Mouse (Mus musculus): ENCODE data around the gene C1ra.
"Not testable (repeated sequence)": the region's sequence is repeated elsewhere in the genome, so short reads cannot be mapped to it uniquely, and the experiment has no call there.

The C1ra gene

DNA sequence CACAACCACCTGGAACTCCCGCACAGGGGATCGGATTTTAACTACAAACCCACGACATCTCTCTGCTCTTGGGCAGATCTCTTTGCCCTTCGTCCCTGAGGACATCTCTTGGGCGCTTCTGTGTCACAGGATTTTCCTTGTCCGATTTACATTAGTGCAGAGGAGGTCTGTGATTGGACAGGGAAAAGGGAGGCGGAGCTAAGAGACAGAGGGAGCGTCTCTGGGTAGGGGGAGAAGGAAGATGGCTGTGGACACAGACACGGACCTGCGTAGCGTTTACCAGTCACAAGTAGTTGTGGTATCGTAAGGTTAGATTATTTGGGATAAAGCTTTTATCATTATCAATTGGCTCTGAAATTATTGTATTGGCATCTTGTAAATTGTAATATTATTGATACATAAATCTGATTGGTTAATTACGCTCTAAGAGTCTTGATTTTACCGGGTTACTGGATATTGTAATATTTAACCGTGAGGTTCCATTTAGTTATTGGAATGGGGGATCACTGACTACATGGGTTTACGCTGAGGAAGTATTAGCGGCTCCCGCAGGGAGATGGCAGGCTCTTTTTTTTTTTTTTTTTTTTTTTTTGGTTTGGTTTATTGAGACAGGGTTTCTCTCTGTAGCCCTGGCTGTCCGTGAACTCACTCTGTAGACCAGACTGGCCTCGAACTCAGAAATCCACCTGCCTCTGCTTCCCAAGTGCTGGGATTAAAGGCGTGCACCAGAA, 26.6 kb upstream of the C1ra start:
- DNase-seq (ENCODE audit: low read depth, low spot score), result peak; percentile 93

DNA sequence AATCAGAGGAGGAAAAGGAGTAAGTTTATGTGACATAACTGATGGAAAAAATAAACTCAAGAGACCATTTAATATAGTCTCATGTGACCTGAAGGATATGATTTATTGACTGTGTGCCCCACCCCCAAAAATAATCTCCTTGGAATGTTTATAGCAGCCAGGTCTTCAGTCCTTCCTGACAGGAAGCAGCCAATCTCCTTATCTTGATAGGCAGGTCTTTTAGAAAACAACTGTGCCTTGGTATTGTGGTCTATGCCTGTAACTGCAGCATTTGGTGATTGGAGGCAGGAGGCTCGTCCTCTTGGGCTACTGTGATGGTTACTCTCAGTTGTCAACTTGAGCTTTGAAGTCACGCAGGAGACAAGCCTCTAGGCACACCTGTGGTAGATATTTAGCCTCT, 24.7 kb upstream of the C1ra start:
- no peak for DNase-seq (ENCODE audit: low read depth, low spot score)

GRCm38 (mm10) chr6:124488952-124489351, 23.3 kb upstream of the C1ra start:
- no peak for DNase-seq (ENCODE audit: low read depth, low spot score)

DNA sequence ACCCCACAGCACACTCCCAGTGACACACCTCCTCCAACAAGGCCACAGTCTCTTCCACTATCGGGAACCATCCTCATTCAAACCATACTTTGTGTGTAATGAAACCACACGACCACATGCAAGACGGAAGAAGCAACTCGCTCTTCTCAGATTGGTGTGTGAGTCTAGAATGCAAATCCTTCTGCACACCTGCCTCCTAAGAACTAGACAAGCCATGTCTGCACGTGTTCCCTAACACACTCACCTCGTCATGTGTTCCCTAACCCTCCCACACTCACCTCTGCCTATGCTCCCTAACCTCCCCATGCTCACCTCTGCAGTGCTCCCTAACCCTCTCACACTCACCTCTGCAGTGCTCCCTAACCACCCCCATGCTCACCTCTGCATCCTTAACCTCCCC, 20.8 kb upstream of the C1ra start:
- no peak for DNase-seq (ENCODE audit: low read depth, low spot score)

GRCm38 (mm10) chr6:124492842-124493561, 19.2 kb upstream of the C1ra start, which contains the start of gene C1rl:
Gene C1rl, plus strand, starts transcription at chr6:124493113.
- DNase-seq (ENCODE audit: low read depth, low spot score), result peak; percentile 95

DNA sequence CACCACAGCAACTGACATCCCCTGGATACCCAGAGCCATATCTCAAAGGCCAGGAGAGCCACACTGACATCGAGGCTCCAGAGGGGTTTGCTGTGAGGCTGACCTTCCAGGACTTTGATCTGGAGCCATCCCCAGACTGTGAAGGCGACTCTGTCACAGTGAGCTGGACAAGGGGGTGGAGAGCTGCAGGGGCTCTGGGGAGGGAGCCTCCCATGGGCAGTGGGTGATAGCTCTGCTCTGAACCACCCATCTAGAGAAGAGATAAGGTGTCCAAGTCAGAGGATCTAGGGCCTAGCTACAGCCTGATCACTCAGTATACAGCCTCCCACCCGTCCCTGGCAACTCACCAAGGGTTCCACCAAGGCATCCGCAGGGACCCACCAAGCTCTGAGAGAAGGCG, 18.3 kb upstream of the C1ra start:
- DNase-seq (ENCODE audit: low read depth, low spot score), result no peak

DNA sequence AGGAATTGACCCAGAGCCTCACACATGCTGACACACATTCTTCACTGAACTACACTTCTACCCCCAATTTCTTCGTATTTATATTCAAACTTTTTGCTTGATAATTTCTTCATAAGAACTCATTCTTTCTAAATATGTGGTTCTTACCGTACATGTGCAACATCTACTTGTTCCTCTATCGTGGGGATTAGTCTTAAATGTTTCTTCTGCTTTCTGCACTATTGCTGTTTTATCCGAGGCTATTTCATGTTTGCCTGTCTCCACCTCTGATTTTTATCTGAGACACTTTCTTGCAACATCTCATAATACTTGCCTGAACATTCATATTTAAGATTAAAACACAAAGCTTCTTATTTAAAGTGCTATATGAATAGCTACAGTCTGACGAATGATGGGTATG, 16.2 kb upstream of the C1ra start:
- no peak for DNase-seq (ENCODE audit: low read depth, low spot score)

DNA sequence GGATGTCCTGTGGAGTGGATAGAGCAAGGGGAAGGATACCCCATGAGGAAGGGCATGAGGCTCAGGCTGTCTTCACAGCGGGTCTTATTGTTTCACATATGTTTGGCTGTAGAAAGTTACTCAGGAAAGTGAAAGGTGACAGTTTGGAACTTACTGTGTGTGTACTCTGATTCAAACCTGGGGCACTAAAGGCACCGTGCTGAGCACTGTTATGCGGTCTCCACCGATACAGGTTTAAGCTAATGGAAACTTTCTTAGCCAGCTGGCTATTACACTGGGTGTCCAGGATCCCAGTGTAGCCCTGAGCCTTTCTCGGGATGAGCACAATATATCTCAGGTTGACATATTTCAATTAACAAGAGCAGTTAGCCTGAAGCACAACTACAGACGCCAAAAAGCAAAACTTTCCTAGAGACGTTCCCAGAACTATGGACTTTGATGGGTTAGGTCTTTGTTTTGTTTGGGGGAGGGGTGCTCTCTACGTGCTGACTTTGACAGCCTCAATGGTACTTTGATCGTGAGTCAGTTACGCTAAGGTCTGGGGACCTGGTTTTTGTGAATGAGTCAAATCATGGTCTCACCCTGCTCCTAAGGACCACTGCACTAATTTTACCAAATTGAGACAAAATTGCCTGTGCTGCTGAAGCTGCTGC, 12.2 kb upstream of the C1ra start:
- no peak for DNase-seq (ENCODE audit: low read depth, low spot score)

DNA sequence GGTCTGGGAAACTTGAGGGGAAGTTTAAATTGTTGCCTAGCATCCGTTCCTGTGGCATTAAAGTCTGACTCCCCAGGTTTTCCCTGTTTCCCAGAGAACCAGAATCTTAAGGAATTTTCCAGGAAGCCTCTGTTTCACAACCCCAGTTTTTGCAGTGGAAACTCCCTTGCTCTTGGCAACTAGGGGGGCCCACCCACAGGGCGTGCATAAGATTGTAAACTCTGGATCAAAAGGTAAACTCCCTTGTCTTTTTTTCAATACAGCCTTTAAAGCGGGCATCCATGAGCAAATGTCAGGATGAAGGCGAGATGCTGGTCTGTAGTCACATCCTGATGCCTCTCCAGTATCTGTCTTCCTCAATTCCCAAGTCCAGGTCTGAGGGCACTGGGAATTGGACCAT, 10.7 kb upstream of the C1ra start:
- DNase-seq (ENCODE audit: low read depth, low spot score), result no peak

- DNase-seq (ENCODE audit: low read depth, low spot score), result no peak
Measured at GRCm38 (mm10) chr6:124502021-124502420, 10.2 kb upstream of the C1ra start.

DNA sequence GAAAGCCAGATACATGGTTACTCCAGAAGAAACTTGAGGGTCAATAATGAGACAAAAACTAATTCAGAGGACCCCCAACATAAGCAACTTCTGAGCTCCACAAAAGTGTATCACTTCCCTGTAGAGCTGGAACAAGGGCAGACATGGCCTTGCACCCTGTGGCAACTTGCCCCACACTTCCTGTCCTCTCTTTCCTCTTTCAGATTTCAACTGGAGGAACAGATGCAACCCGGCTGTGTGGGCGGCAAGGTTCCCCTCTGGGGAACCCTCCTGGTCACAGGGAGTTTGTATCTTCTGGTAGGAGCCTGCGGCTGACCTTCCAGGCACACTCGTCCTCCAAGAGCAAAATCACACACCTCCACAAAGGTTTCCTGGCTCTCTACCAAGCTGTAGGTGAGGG, 7.2 kb upstream of the C1ra start:
- no peak for DNase-seq (ENCODE audit: low read depth, low spot score)

- no peak for DNase-seq (ENCODE audit: low read depth, low spot score)
Measured at GRCm38 (mm10) chr6:124506991-124507390, 5.2 kb upstream of the C1ra start.

GRCm38 (mm10) chr6:124508292-124508691, 3.9 kb upstream of the C1ra start:
- DNase-seq (ENCODE audit: low read depth, low spot score), result no peak

GRCm38 (mm10) chr6:124509192-124509591, 3.0 kb upstream of the C1ra start:
- DNase-seq (ENCODE audit: low read depth, low spot score), result not testable (repeated sequence)

DNA sequence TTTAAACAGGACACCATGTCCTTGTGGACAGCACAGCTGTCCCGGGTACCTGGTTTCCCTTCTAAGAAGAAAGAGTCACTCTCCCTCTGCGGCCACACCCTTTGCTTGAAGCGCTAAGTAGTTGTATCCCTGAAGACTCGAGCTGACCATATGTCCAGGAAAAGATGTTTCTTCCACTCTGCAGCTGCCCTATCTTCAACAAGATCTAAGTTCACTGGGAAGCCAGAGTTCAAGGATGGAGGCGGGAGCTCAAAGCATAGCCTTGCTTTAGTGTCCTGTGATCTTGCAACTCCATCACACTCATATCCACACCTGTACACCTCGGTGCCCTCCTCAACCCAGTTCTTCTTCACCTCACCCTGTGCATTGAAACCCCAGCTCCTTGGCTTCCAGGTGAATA, 269 bp upstream of the C1ra start:
- DNase-seq (ENCODE audit: low read depth, low spot score), result no peak

GRCm38 (mm10) chr6:124517733-124518132, 5.5 kb downstream of the C1ra start:
- not testable (repeated sequence) for DNase-seq (ENCODE audit: low read depth, low spot score)

- not testable (repeated sequence) for DNase-seq (ENCODE audit: low read depth, low spot score)
Measured at GRCm38 (mm10) chr6:124522082-124522481, 9.9 kb downstream of the C1ra start.

DNA sequence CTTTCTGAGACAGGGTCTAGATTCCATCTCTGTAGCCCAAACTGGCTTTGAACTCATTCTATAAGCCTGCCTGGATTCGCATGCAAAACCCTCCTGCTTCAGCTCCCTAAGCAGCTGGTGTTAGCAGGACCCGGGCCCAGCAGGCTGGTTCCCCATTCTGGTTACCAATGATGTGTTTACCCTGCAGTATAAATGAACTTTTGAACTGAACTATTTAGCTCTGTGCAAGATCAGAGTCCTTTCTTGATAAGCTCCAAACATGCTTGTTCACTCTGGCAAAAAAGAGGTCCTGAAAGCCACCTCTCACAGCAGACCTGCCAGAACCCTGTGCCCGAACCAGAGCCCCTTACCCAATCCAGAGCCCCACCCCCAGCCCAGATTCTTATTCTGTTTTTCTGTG, 15.7 kb downstream of the C1ra start:
- no peak for DNase-seq (ENCODE audit: low read depth, low spot score)

DNA sequence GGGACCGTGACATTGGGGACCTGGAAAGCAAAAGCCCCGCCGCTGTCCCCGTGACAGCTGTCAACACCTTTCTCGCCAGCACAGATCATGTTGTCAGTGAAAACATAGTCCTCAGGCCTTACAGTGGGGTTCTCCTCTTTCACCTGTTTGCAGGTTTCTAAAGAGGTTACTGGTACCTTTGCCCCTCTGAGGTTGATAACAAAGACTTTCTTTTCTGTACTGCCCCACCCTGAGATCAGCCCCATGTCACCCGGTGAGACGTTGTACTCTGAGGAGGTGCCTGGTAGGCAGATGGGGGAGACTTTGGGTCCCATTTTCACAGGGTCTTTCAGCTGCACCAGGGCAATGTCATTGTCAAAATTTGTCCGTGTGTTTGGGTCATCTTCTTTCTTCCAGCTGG, 18.9 kb downstream of the C1ra start:
- DNase-seq (ENCODE audit: low read depth, low spot score), result no peak

- DNase-seq (ENCODE audit: low read depth, low spot score), result not testable (repeated sequence)
Measured at GRCm38 (mm10) chr6:124536125-124536829, 24.1 kb downstream of the C1ra start.

DNA sequence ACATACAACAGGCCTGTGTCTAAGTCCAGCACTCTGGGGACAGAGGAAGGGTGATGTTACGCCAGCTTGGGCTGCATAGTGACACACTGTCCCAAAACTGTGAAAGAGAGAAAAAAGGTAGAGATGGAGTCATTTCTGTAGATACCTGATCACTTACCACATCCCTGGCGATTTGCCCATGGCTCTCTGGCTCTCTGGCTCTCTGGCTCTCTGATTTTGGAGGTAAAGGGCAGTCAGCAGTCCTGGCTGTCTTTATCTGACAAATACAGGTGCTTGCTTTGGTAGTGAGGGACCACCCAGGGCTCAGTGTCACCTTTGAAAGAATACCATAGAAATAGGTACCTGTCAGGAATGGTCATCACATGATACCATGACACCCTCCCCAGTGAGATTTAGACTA, 29.0 kb downstream of the C1ra start:
- DNase-seq (ENCODE audit: low read depth, low spot score), result not testable (repeated sequence)

DNA sequence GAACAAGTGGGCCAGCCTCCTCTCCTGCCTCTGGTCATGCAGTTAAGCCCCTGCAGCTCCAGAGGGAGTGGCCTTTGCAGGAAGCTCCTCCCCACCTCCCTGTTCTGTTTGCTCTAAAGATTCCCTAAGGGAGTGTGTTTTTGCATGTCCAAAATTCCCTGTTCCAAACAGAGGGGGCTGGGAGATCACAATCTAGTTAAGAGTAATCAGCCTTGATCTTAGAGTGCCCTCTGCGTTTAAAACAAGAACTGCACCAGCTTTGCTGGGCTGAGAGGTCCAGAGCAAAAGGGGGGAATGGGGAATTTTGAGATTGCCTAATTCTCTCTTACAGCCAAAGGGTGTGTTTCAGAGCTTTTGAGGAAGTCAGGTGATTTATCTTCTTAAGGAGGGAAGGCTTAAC, 30.1 kb downstream of the C1ra start, which contains the start of gene C1s1:
Gene C1s1 (minus strand): TSS at position 76 of the 400 bp plus-strand sequence.
- DNase-seq (ENCODE audit: low read depth, low spot score), result peak; percentile 73

All from ES-CJ7 (cell line).